Mouse (Mus musculus): Measurements from ENCODE around the gene Bnip3. TPM values are rescaled to one million over a fixed set of nuclear protein-coding genes. Genes with fewer than 3 reads are reported as not detected.

Bnip3 gene
- polyA plus RNA-seq, 1 experiment from 2014 or later: 17.6 TPM

DNA sequence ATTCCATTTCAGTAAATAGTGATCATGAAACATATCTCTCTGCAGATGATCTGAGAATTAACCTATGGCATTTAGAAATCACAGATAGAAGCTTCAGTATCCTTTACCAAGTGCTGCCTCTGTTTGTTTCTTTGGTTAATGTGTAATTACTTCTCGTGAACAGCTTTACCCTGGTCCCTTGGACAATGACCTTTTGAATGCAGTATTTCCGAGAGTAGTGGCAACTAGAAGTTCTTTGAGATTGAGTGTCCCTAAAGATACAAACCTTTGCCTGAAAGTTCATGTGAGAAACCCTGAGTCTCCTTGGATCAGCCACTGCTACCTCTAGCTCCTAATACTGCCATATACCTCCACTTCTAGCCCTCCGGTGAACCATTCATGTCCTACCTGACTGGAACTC, 36.4 kb downstream of the Bnip3 start:
- WGBS (ENCODE audit: missing documents): 97% methylated on average over 3 of the region's 3 CpGs
- H3K79me2 ChIP-seq (ENCODE audit: inconsistent target): no peaks in the 10 kb centered on the region; the same call in 1 of the 2 replicates
- H3K27ac ChIP-seq: no peak overlapping the region
- H3K4me3 ChIP-seq (ENCODE audit: inconsistent target): no peak overlapping the region
- peaks cover 74% of the 10 kb centered on the region for H3K36me3 ChIP-seq (ENCODE audit: inconsistent target)

DNA sequence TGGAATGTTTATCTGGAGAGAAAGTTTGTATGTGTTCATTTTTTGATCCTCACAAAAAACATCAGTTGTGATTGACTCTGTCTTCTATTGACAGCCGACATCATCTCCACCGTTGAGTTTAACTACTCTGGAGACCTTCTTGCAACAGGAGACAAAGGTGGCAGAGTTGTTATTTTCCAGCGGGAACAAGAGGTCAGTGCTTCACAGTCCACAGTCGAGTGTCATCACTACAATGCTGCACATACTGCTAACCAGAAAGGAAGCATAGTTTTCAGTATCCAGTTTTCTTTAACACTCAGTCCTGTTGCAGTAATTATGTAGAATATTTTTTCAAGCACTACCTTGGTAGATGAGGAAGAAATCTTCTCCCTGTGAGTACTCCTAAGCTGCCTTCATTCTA, 41.0 kb downstream of the Bnip3 start:
- no peak overlapping the region for H3K27ac ChIP-seq
- H3K4me3 ChIP-seq (ENCODE audit: inconsistent target): no peak overlapping the region
- WGBS (ENCODE audit: missing documents): 93% methylated on average over 4 of the region's 4 CpGs
- peaks cover 45% of the 10 kb centered on the region for H3K79me2 ChIP-seq (ENCODE audit: inconsistent target)
- peaks cover 27% of the 10 kb centered on the region for H3K36me3 ChIP-seq (ENCODE audit: inconsistent target)

DNA sequence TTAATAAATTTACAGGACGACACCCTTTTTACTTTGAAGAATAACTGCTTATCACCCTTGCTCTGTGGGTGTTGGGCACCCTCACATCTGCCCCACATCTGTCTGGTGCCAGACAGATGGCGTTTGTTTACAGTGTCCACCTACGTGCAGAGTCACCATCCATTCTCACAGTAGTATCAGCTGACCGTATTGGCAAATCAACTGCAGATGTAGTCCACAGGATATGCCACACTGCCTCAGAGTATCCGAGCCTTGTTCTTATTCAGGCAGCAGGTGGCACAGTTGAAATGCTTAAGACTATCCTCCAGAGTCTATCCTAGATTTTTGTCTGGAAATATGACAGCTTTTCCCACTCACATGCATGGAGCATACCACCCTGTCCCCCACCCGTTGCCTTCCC, 42.0 kb downstream of the Bnip3 start:
- Histone ChIP-seq H3K27ac (no peak overlapping the region), H3K4me3 (ENCODE audit: inconsistent target) (no peak overlapping the region), H3K79me2 (ENCODE audit: inconsistent target) (peaks cover 55% of the 10 kb centered on the region), H3K36me3 (ENCODE audit: inconsistent target) (peaks cover 24% of the 10 kb centered on the region)
- WGBS (ENCODE audit: missing documents): 89% methylated on average over 6 of the region's 6 CpGs

DNA sequence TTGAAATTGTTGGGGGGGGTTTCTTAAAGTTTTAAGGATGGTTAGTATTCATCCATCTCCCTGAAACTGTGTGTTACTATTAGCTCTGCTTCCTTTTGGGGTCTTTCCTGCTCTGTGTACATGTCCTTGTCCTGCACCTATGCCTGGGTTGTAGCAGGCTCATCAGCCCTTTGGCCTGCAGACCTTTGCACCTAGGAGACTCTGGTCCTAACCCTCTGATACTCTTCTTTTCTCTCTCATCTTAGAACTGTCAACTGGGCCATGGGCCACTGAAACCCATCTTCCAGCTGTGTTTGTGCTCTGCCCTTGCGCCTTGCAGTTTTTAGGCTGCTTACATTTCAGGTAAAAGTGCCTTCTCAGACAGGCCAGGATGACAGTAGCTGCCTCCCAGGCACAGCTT, 44.5 kb downstream of the Bnip3 start:
- Histone ChIP-seq H3K79me2 (ENCODE audit: inconsistent target) (peaks cover 80% of the 10 kb centered on the region), H3K4me3 (ENCODE audit: inconsistent target) (no peak overlapping the region), H3K27ac (no peak overlapping the region), H3K36me3 (ENCODE audit: inconsistent target) (peaks cover 13% of the 10 kb centered on the region)
- 100% methylated on average over 1 of the region's 1 CpGs for WGBS (ENCODE audit: missing documents)

DNA sequence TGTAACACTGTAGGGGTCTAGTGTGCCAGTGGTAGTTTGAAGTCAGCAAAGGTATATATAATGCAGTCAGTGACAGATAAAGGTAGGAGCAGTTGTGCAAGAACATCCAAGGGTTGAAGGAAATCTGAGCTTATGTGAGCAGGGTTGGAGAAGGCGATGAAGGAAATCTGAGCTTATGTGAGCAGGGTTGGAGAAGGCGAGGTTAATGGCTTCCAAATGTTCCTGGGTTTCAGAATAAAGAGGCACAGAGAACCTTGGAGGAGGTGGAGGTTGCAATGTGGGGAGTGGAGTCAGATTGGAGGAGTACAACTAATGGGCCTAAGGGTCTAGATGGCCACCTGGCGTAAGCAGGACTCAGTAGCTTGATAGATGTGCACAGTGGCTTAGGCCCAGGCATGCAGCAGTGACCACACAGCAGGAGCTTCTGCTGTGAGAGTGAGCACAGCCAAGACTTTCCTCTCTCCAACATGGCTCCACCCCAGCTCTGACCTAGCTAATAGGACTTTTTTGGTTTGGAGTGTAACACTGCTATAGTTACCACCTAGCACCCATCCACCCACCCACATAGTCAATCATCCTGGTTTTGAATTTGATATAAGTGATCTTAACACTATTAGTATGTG, 45.3 kb downstream of the Bnip3 start:
- no peak overlapping the region for H3K27ac ChIP-seq
- H3K4me3 ChIP-seq (ENCODE audit: inconsistent target): no peak overlapping the region
- H3K36me3 ChIP-seq (ENCODE audit: inconsistent target): peaks cover 9% of the 10 kb centered on the region
- peaks cover 87% of the 10 kb centered on the region for H3K79me2 ChIP-seq (ENCODE audit: inconsistent target)
- WGBS (ENCODE audit: missing documents): 97% methylated on average over 3 of the region's 3 CpGs

DNA sequence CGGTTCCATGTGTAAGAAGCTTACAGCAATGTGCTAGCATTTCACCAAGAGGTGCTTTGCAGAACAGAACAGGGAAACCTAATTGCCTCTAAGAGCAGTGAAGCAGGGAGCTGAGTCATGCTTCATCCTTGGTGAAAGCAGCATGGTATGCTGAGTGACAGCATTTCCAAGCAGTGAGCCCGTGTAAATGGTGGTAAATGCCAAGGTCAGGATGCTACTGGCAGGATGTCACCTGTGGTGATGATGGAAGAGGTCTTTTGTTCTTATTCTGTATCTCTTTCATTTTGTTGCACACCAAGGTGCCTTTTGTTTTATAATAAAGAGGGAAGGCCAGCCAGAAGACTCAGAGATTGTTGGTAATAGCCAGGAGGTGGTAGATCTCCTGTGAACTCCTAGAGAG, 52.6 kb downstream of the Bnip3 start:
- WGBS (ENCODE audit: missing documents): 94% methylated on average over 2 of the region's 2 CpGs
- Histone ChIP-seq H3K4me3 (ENCODE audit: inconsistent target) (no peak overlapping the region), H3K79me2 (ENCODE audit: inconsistent target) (peaks cover 100% of the 10 kb centered on the region), H3K27ac (no peak overlapping the region), H3K36me3 (ENCODE audit: inconsistent target) (no peaks in the 10 kb centered on the region; the same call in 1 of the 2 replicates)

DNA sequence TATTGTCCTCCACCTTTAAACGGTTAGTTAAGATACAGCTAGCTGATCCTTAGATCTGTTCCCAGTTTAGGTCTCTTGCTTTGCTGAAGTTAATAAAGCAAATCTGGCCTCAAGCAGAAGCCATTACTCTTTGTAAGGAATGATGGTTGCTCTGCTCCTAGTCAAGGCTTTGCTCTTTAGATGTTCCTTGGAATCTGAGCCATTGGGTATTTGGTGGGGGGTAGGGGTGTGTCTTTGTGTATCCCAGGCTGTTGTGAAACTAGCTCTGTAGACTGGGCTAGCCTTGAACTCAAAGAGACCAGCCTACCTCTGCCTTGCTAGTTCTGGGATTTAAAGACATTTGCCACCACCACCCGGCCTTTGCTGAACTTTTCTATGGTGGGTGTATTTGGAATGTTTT, 55.1 kb downstream of the Bnip3 start:
- H3K36me3 ChIP-seq (ENCODE audit: inconsistent target): no peaks in the 10 kb centered on the region; the same call in 1 of the 2 replicates
- peaks cover 100% of the 10 kb centered on the region for H3K79me2 ChIP-seq (ENCODE audit: inconsistent target)
- no peak overlapping the region for H3K27ac ChIP-seq
- no peak overlapping the region for H3K4me3 ChIP-seq (ENCODE audit: inconsistent target)
- 100% methylated on average over 2 of the region's 2 CpGs for WGBS (ENCODE audit: missing documents)

DNA sequence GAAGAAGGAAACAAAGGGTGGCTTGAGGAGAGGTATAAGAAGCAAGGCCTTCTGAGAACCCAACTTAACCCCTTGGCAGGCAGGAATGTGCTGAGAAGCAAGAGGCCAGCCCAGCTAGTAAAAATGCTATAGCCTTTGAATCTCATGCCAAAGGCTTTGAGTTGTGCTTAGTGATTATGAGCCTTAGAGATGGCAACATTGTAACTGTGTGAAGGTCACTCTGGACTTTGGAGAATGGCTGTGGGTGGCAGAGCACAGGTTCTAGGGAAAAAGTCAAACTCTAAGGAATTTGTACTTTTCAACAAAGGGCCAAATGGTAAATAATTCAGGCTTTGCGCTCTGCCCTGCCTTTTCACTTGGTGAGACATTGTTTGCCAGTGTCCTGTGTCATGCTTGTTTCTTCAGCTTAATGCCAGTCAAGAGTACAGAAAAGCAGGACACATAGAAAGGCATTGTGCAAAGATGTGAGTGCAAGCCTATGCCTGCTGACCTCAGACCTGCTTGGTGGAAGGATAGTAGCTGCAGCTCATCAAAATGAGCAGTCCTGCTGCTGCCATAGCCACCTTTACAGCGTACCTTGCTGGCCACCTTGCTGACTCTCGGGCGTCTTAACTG, 55.8 kb downstream of the Bnip3 start:
- no peak overlapping the region for H3K27ac ChIP-seq
- no peaks in the 10 kb centered on the region; the same call in 1 of the 2 replicates for H3K36me3 ChIP-seq (ENCODE audit: inconsistent target)
- WGBS (ENCODE audit: missing documents): 93% methylated on average over 4 of the region's 4 CpGs

DNA sequence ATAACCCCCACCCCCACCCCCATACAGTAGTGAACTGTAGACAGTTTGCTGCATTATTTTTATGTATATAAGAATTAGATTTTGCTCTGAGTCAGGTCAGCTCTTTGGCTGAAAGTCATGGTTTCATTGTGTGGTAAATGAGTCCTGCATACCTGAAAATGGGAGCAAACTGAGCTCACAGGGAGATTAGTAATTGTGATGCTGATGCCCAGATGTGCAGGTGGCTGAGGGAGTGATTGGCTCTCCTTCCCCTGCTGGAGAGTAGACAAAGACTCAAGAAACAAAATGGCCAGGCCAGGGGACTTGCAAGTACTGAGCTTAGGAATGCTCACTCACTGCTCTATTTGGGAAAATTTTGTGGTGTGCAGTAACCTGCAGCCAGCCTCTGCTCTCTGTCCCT, 59.2 kb downstream of the Bnip3 start:
- peaks cover 86% of the 10 kb centered on the region for H3K79me2 ChIP-seq (ENCODE audit: inconsistent target)
- no peaks in the 10 kb centered on the region for H3K36me3 ChIP-seq (ENCODE audit: inconsistent target)
- H3K27ac ChIP-seq: no peak overlapping the region
- H3K4me3 ChIP-seq (ENCODE audit: inconsistent target): no peak overlapping the region

More for the DNA sequence above, 55.8 kb downstream of the Bnip3 start:
- Histone ChIP-seq H3K79me2 (ENCODE audit: inconsistent target) (peaks cover 100% of the 10 kb centered on the region), H3K4me3 (ENCODE audit: inconsistent target) (no peak overlapping the region)

DNA sequence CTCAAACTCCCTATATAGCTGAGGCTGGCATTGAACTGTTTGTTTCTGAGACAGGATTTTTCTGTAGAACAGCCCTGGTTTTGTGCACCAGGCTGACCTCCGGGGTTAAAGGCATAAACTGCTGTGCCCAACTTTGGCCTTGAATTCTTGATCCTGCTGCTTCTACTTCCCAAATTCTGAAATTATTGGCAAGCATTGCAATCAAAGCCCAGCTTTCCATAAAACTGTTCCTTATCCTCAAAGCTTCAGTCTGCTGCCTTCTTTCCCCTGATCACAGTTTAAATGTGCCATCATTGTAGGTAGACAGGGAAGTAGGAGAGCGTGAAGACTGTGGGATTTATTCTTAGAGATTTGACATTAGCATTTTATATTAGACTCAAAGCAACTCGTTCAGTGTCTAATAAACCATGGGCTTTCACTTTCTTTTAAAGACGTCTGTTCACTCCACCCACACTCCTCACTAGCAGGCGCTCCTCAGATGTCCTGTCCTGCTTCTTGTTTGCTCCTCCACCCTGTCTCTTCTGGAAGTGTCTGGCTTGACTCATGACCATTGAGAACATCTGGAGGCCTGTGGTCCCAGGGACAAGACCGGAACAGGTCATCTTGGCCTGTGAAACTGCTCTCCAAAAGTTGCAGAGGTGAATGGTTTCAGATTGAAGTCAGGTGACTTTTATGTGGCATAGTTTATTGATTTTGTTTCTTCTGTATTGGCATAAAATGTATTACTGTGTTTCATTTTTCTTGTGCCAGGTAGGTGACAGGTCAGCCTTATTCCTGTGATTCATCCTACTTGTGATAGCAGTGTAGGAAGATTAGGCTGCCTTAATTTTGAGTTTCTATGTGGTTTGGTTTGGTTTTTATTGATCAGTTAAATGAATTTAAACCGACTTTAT, 61.0 kb downstream of the Bnip3 start:
- Histone ChIP-seq H3K27ac (no peak overlapping the region), H3K79me2 (ENCODE audit: inconsistent target) (peaks cover 85% of the 10 kb centered on the region), H3K36me3 (ENCODE audit: inconsistent target) (no peaks in the 10 kb centered on the region), H3K4me3 (ENCODE audit: inconsistent target) (no peak overlapping the region)
- WGBS (ENCODE audit: missing documents): 84% methylated on average over 7 of the region's 7 CpGs

DNA sequence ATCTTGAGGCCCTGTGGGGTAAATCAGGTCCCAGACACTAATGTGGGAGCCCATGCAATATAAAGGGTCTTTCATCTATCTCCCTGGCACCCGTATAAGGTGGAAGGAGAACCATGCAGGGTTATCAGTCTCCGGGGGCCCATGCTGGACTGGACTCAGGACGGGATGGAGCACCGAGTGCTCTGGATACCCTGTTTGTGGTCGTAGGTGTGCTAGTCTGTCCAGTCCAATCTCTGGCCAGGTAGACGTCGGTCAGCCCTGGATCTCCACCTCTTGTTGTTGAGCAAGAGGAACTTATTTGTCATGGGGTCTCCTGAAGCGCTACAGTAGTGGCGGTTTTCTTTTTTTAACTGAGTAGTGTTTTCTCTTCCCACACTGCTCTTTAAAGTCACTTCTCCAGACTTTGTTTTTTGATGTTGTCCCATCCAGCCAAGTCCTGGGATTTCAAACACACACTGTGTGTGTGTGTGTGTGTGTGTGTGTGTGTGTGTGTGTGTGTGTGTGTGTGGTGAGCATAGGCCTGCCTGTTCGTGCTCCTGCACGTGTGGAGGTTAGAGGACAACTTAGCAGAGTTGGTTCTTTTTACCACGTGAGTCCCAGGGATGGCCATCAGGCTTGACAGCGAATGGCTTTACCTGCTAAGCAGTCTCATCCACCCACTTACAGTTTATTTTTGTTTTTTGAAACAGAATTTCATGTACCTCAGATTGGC, 61.8 kb downstream of the Bnip3 start:
- WGBS (ENCODE audit: missing documents): 52% methylated on average over 13 of the region's 13 CpGs

DNA sequence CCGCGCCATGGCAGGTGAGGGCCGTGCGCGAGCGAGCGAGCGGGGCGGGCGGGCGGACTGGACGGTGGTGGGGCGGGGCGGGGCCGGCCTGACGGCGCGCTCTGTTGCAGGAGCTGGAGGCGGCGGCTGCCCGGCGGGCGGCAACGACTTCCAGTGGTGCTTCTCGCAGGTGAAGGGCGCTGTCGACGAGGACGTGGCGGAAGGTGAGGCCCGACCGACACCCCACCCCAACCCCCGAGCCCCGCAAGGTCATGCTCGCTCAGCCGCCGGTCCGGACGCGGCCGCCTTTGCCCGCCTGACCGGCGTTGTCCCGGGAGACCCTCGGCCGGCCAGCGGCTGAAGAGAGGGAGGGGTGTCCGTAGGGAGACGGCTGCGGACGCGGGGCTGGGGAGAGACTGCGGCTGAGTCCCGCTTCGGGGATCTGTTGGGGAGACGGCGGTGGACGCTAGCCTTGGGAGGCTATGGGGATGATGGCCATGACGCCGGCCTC, 62.8 kb downstream of the Bnip3 start:
- WGBS (ENCODE audit: missing documents): 0% methylated on average over 59 of the region's 61 CpGs
- peak overlapping the region; percentile 61 for H3K4me3 ChIP-seq (ENCODE audit: inconsistent target)
- H3K36me3 ChIP-seq (ENCODE audit: inconsistent target): no peaks in the 10 kb centered on the region
- H3K27ac ChIP-seq: no peak overlapping the region
- H3K79me2 ChIP-seq (ENCODE audit: inconsistent target): peaks cover 68% of the 10 kb centered on the region

More for the DNA sequence above, 61.8 kb downstream of the Bnip3 start:
- no peak overlapping the region for H3K27ac ChIP-seq
- no peaks in the 10 kb centered on the region for H3K36me3 ChIP-seq (ENCODE audit: inconsistent target)
- H3K4me3 ChIP-seq (ENCODE audit: inconsistent target): peak overlapping the region; percentile 61
- peaks cover 77% of the 10 kb centered on the region for H3K79me2 ChIP-seq (ENCODE audit: inconsistent target)

DNA sequence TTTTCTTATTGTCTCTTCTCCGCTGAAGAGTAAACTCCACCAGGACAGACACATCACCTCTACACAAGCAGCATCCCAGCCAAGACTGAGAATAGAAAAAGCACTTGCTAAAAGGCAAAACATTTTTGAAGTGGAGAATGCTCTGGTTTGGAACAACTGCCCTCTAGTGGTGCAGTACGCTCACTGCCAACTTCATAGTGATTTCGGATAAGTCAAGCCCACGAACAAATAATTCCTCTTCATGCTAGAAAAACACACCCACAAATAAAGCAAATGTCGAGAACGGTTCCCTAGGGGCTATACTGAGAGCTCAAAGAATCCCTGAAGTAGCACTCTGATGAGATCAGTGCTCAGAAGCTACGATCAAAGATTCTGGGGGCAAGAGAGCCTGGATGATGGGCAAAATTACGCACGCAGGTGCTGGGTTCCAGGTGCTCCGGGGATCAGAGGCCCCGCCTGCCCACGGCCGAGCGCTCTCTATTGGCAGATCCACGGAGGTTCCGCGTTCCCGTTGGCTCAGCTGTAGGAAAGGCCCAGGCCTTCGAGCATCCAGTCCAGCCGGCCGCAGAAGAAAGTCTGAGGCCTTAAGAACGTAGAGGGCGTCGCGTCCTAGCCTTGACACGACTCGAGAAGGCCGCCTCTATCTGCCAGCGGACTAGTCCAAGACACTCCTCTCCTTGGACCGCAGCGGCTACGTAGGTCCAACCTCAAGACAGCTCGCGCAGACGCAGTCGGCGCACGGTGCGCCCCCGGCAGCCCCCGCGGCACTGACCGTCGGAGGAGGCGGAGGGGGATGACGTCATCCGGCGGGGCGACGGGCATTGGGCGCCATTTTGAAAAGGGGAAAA, 63.6 kb downstream of the Bnip3 start, which contains the start of the genes Ppp2r2d and Mapk1ip1:
Gene Ppp2r2d, plus strand, starts transcription at position 536 of the 848 bp plus-strand sequence.
Gene Mapk1ip1, minus strand, starts transcription at position 730 of the 848 bp plus-strand sequence.
- peak within 1 kb of the TSS; percentile 76 for H3K4me3 ChIP-seq (ENCODE audit: inconsistent target)
- no peaks in the 10 kb centered on the region for H3K36me3 ChIP-seq (ENCODE audit: inconsistent target)
- H3K79me2 ChIP-seq (ENCODE audit: inconsistent target): peaks cover 60% of the 10 kb centered on the region
- H3K27ac ChIP-seq: peak within 1 kb of the TSS; percentile 68
- WGBS (ENCODE audit: missing documents): 2% methylated on average over 51 of the region's 51 CpGs

Data from macrophage (primary cell).